Mouse (Mus musculus) heart, embryonic 15.5 days (tissue): ENCODE results near the gene Lmo4. TPM values are rescaled to one million over a fixed set of nuclear protein-coding genes. Genes with fewer than 3 reads are reported as not detected.
A peak's percentile ranks its signal among the peaks of the same experiment; 100 is the strongest.

Experiments
- ATAC-seq: fragments of 200-750 bp; cut with Nextera tagmentation; replicated peaks from 2 replicates; pipeline ENCODE4 v1.8.0; 2017; ENCODE audit warnings: low read depth, moderate TSS enrichment; ENCODE audit not compliant: insufficient number of reproducible peaks, insufficient read depth, low FRiP score
- H3K27ac ChIP-seq: fragments of 300-500 bp; sonication (generic); 2 replicates; pipeline ENCODE4 v1.5.1; 2015; ENCODE audit warnings: mild to moderate bottlenecking, inconsistent platforms
- H3K27me3 ChIP-seq: fragments of 300-500 bp; sonication (generic); 2 replicates; pipeline ENCODE4 v1.6.1; 2015; ENCODE audit warnings: inconsistent platforms
- H3K36me3 ChIP-seq: fragments of 300-500 bp; sonication (generic); 2 replicates; pipeline ENCODE4 v1.6.1; 2015; ENCODE audit warnings: mild to moderate bottlenecking, inconsistent platforms
- H3K4me1 ChIP-seq: fragments of 300-500 bp; sonication (generic); replicated peaks from 2 replicates; pipeline ENCODE4 v1.6.1; 2015; ENCODE audit warnings: inconsistent platforms
- H3K4me2 ChIP-seq: fragments of 300-500 bp; sonication (generic); 2 replicates; pipeline ENCODE4 v1.6.1; 2015; ENCODE audit warnings: inconsistent platforms, mild to moderate bottlenecking, moderate library complexity
- H3K4me3 ChIP-seq: fragments of 300-500 bp; sonication (generic); 2 replicates; pipeline ENCODE4 v1.5.1; 2015; ENCODE audit warnings: mild to moderate bottlenecking, inconsistent platforms
- H3K9ac ChIP-seq: fragments of 300-500 bp; sonication (generic); 2 replicates; pipeline ENCODE4 v1.6.1; 2015; ENCODE audit warnings: mild to moderate bottlenecking, inconsistent platforms
- H3K9me3 ChIP-seq: fragments of 300-500 bp; sonication (generic); replicated peaks from 2 replicates; pipeline ENCODE4 v1.6.1; 2016; ENCODE audit warnings: inconsistent platforms
- WGBS: fragments of 180-500 bp; shearing (Covaris S2); methylation state at CpG from one replicate; pipeline ENCODE4 v1.1.7; 2015; ENCODE audit warnings: mixed read lengths; 5-methylcytosine and 5-hydroxymethylcytosine counted together
- polyA plus RNA-seq: library from polyadenylated mRNA; unstranded; fragments of >200 nt; fragmentation: Nextera tagmentation; extraction: Ambion mirVana; gene quantifications from 2 replicates; pipeline ENCODE4 v1.2.1, GENCODE M21; 2015

The Lmo4 gene
- polyA plus RNA-seq, 1 experiment from 2014 or later, result 43.5 TPM

- peak overlapping the region; percentile 100 for H3K27ac ChIP-seq
- H3K4me1 ChIP-seq, result peaks cover 26% of the 10 kb centered on the region
- no peaks in the 10 kb centered on the region for H3K36me3 ChIP-seq
- WGBS, result 1% methylated on average over 15 of the region's 15 CpGs
- peak overlapping the region; percentile 82 for H3K4me2 ChIP-seq
- peak overlapping the region; percentile 94 for H3K9ac ChIP-seq
- H3K9me3 ChIP-seq, result no peaks in the 10 kb centered on the region
- peak overlapping the region; percentile 89 for H3K4me3 ChIP-seq
- no peak for ATAC-seq
- no peaks in the 10 kb centered on the region for H3K27me3 ChIP-seq
Measured at GRCm38 (mm10) chr3:144203259-144203987, 1.6 kb downstream of the Lmo4 start.

- no peak for ATAC-seq
- Histone ChIP-seq H3K9ac (peak overlapping the region; percentile 94), H3K27ac (peak overlapping the region; percentile 100), H3K4me2 (peak overlapping the region; percentile 82), H3K4me1 (peaks cover 33% of the 10 kb centered on the region), H3K27me3 (no peaks in the 10 kb centered on the region), H3K36me3 (no peaks in the 10 kb centered on the region), H3K9me3 (no peaks in the 10 kb centered on the region), H3K4me3 (peak overlapping the region; percentile 89)
- WGBS, result under 1% methylated on average over 14 of the region's 14 CpGs
Measured at GRCm38 (mm10) chr3:144202574-144203258, 2.3 kb downstream of the Lmo4 start.

- H3K4me1 ChIP-seq, result peaks cover 38% of the 10 kb centered on the region
Measured at GRCm38 (mm10) chr3:144201794-144202573, 3.0 kb downstream of the Lmo4 start.

GRCm38 (mm10) chr3:144185327-144186152 lies 19.5 kb downstream of the Lmo4 start:
- no peak for ATAC-seq
- no peak overlapping the region for H3K9ac ChIP-seq
- no peaks in the 10 kb centered on the region for H3K9me3 ChIP-seq
- H3K36me3 ChIP-seq, result peaks cover 32% of the 10 kb centered on the region
- no peak overlapping the region for H3K27ac ChIP-seq
- H3K4me1 ChIP-seq, result no peaks in the 10 kb centered on the region
- no peak overlapping the region for H3K4me2 ChIP-seq
- H3K4me3 ChIP-seq, result no peak overlapping the region
- H3K27me3 ChIP-seq, result no peaks in the 10 kb centered on the region
- 78% methylated on average over 13 of the region's 13 CpGs for WGBS

More at GRCm38 (mm10) chr3:144201794-144202573, 3.0 kb downstream of the Lmo4 start:
- under 1% methylated on average over 58 of the region's 64 CpGs for WGBS
- Histone ChIP-seq H3K27me3 (no peaks in the 10 kb centered on the region), H3K9ac (peak overlapping the region; percentile 94), H3K4me3 (peak overlapping the region; percentile 89), H3K9me3 (no peaks in the 10 kb centered on the region), H3K36me3 (no peaks in the 10 kb centered on the region), H3K27ac (peak overlapping the region; percentile 100), H3K4me2 (peak overlapping the region; percentile 82)
- peak; percentile 67 for ATAC-seq

- no peak for ATAC-seq
- 88% methylated on average over 4 of the region's 4 CpGs for WGBS
- no peaks in the 10 kb centered on the region for H3K4me1 ChIP-seq
- no peaks in the 10 kb centered on the region for H3K9me3 ChIP-seq
- no peaks in the 10 kb centered on the region for H3K27me3 ChIP-seq
- H3K4me2 ChIP-seq, result no peak overlapping the region
- peaks cover 27% of the 10 kb centered on the region for H3K36me3 ChIP-seq
- H3K4me3 ChIP-seq, result no peak overlapping the region
- H3K27ac ChIP-seq, result no peak overlapping the region
- no peak overlapping the region for H3K9ac ChIP-seq
Measured at GRCm38 (mm10) chr3:144184918-144185317, 20.1 kb downstream of the Lmo4 start.

- ATAC-seq, result no peak
- H3K4me1 ChIP-seq, result no peaks in the 10 kb centered on the region
- no peak overlapping the region for H3K4me3 ChIP-seq
- no peak overlapping the region for H3K4me2 ChIP-seq
- H3K27ac ChIP-seq, result no peak overlapping the region
- WGBS, result 74% methylated on average over 6 of the region's 6 CpGs
- H3K36me3 ChIP-seq, result peaks cover 5% of the 10 kb centered on the region; the same call in 1 of the 2 replicates
- no peak overlapping the region for H3K9ac ChIP-seq
- H3K9me3 ChIP-seq, result no peaks in the 10 kb centered on the region
- no peaks in the 10 kb centered on the region for H3K27me3 ChIP-seq
Measured at GRCm38 (mm10) chr3:144182229-144182628, 22.8 kb downstream of the Lmo4 start.

GRCm38 (mm10) chr3:144178937-144179336 lies 26.1 kb downstream of the Lmo4 start:
- Histone ChIP-seq H3K36me3 (no peaks in the 10 kb centered on the region), H3K27me3 (no peaks in the 10 kb centered on the region), H3K4me2 (no peak overlapping the region), H3K27ac (no peak overlapping the region), H3K4me3 (no peak overlapping the region), H3K4me1 (peaks cover 4% of the 10 kb centered on the region; the same call in 1 of the 2 replicates), H3K9me3 (no peaks in the 10 kb centered on the region), H3K9ac (no peak overlapping the region)
- WGBS, result 55% methylated on average over 3 of the region's 3 CpGs
- no peak for ATAC-seq

GRCm38 (mm10) chr3:144173866-144174588 lies 31.0 kb downstream of the Lmo4 start:
- no peak overlapping the region for H3K4me2 ChIP-seq
- WGBS, result 68% methylated on average over 7 of the region's 7 CpGs
- no peak overlapping the region for H3K27ac ChIP-seq
- H3K9ac ChIP-seq, result no peak overlapping the region
- no peaks in the 10 kb centered on the region for H3K9me3 ChIP-seq
- no peaks in the 10 kb centered on the region for H3K27me3 ChIP-seq
- no peak for ATAC-seq
- H3K4me1 ChIP-seq, result peaks cover 4% of the 10 kb centered on the region; the same call in 1 of the 2 replicates
- no peaks in the 10 kb centered on the region for H3K36me3 ChIP-seq
- H3K4me3 ChIP-seq, result no peak overlapping the region

GRCm38 (mm10) chr3:144173138-144173537 lies 31.9 kb downstream of the Lmo4 start:
- Histone ChIP-seq H3K4me2 (no peak overlapping the region), H3K36me3 (no peaks in the 10 kb centered on the region), H3K9ac (no peak overlapping the region), H3K9me3 (no peaks in the 10 kb centered on the region), H3K4me3 (no peak overlapping the region), H3K27me3 (no peaks in the 10 kb centered on the region), H3K27ac (no peak overlapping the region), H3K4me1 (peaks cover 4% of the 10 kb centered on the region; the same call in 1 of the 2 replicates)
- ATAC-seq, result no peak
- 86% methylated on average over 11 of the region's 11 CpGs for WGBS

GRCm38 (mm10) chr3:144171749-144172148 lies 33.3 kb downstream of the Lmo4 start:
- no peak for ATAC-seq
- Histone ChIP-seq H3K27ac (no peak overlapping the region), H3K4me2 (no peak overlapping the region), H3K4me3 (no peak overlapping the region), H3K27me3 (no peaks in the 10 kb centered on the region), H3K9ac (no peak overlapping the region), H3K36me3 (no peaks in the 10 kb centered on the region), H3K4me1 (peaks cover 4% of the 10 kb centered on the region; the same call in 1 of the 2 replicates), H3K9me3 (no peaks in the 10 kb centered on the region)
- WGBS, result 53% methylated on average over 2 of the region's 2 CpGs
